Mouse (Mus musculus): ENCODE data around the gene Polr1c.
A peak's percentile ranks its signal among the peaks of the same experiment; 100 is the strongest.

The Polr1c gene

DNA sequence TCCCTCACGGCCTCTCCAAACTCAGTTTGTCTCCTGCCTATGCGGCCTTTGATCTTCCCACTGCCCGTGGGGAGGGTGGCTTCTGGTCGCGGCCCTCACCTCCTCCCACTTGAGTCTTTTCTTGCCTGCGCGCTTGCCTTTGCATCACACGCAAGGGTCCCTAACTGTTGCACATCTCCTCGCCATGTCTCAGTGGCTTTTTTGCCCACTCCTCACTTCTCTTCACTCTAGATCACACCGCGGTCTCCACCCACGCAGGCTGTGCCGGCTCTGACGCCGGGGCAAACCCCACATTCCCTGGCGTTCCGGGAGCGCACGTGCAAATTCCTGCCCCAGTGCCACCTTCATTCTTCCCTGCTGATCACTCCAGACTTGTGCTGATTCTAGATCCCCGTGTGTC lies 44.8 kb downstream of the Polr1c start:
- DNase-seq, result no peak

DNA sequence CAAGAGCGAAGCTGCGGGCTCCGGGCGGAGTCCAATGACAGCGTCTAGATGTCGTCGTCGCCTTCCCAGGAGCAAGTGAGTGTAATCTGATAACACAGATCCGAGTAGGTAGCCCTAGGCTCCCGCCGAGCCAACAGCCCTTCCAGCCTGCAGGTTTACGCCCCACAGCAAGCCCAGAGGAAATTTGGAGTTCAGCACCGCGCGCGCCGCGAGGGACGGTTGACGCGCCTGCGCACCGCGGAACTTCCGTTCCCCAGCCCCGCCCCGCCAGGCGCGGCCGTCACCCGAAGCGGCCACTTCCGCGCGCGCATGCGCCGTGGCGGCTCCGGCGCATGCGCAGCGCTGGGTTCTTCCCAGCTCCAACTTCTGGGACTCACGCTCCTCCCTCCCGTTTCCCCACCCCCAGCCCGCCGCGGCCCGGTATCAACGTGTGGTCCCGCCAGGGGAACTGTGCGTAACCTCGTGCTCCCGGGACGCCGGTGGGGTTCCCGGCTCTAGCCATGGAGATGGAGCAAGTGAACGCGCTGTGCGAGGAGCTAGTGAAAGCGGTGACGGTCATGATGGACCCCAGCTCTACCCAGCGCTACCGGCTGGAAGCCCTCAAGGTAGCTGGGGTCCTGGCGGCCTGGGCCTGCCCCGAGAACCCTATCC lies 45.3 kb downstream of the Polr1c start, which contains the start of the genes Polh and Xpo5:
Polh (minus strand) TSS at position 225 of the 651 bp plus-strand sequence.
Xpo5 (plus strand) TSS at position 362 of the 651 bp plus-strand sequence.
- peak; percentile 89 to 90 for DNase-seq

DNA sequence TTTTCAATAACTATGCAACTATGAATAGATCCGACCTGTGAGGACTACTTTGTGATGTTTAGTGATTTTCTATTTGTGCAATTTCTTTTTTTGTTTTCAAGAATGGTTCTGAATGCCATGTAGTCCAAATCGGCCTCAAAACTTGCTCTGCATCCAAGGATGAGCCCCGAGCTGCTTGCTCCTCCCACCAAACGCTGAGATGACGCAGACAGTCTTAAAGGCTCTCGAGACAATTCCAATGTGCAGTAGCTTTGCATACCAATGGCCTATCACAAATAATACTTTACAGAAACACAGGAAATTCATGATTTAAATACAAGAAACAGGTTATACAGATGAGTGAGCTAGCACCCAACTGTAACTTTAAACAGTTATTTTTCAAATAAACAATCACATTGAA lies 46.7 kb downstream of the Polr1c start:
- no peak for DNase-seq

Measured in thymus, adult 18-20 months (tissue).